Comparison of ENCODE assay signal across 8 mouse cellular contexts in genomic region chr12:80108896-80109668, GRCm38 (mm10). TPM values are rescaled to one million over a fixed set of nuclear protein-coding genes. Genes with fewer than 3 reads are reported as not detected.
DNase-seq lines count a peak whose midpoint lies in the region; ATAC-seq and TF ChIP-seq lines count a peak whose summit lies in the region.
"Not testable (repeated sequence)": the region's sequence is repeated elsewhere in the genome, so short reads cannot be mapped to it uniquely, and the experiment has no call there.

No protein-coding gene starts in this region.

- peak overlapping the region; percentile 97 for H3K4me2 ChIP-seq in forebrain, embryonic 13.5 days
- peak overlapping the region; percentile 96 for H3K4me2 ChIP-seq in neural tube, embryonic 12.5 days (replicated peaks)
- H3K4me2 ChIP-seq in stomach, postnatal 0 days (replicated peaks; ENCODE audit: low read depth): peak overlapping the region; percentile 87

- WGBS in forebrain, embryonic 13.5 days: 1% methylated on average over 11 of the region's 11 CpGs
- 6% methylated on average over 11 of the region's 11 CpGs for WGBS in neural tube, embryonic 12.5 days
- 2% methylated on average over 11 of the region's 11 CpGs for WGBS in stomach, postnatal 0 days

- H3K4me1 ChIP-seq in brown adipose tissue, adult 24 weeks (ENCODE audit: control insufficient read depth, insufficient read depth, insufficient read length, low read length); stomach, postnatal 0 days (replicated peaks; ENCODE audit: control insufficient read depth, insufficient read depth): not testable (repeated sequence)
- H3K4me1 ChIP-seq in forebrain, embryonic 13.5 days: peaks cover 32% of the 10 kb centered on the region
- peaks cover 16% of the 10 kb centered on the region for H3K4me1 ChIP-seq in neural tube, embryonic 12.5 days

- peak overlapping the region; percentile 55 for H3K27ac ChIP-seq in brown adipose tissue, adult 24 weeks (replicated peaks; ENCODE audit: low read depth, low read length)
- peak overlapping the region; percentile 85 for H3K27ac ChIP-seq in forebrain, embryonic 13.5 days
- peak overlapping the region; percentile 85; the same call in 1 of the 2 replicates for H3K27ac ChIP-seq in neural tube, embryonic 12.5 days
- peak overlapping the region; percentile 95 for H3K27ac ChIP-seq in stomach, postnatal 0 days (replicated peaks)

- peaks cover 14% of the 10 kb centered on the region for H3K36me3 ChIP-seq in forebrain, embryonic 13.5 days (ENCODE audit: poor library complexity, severe bottlenecking)
- peaks cover 11% of the 10 kb centered on the region; the same call in 1 of the 2 replicates for H3K36me3 ChIP-seq in neural tube, embryonic 12.5 days
- peaks cover 15% of the 10 kb centered on the region for H3K36me3 ChIP-seq in stomach, postnatal 0 days (ENCODE audit: control insufficient read depth, insufficient read depth, low read length)

- TF ChIP-seq EP300 in stomach, postnatal 0 days (optimal IDR thresholded peaks at IDR 0.05): not testable (repeated sequence)

- peak; percentile 82 for TF ChIP-seq CTCF in stomach, postnatal 0 days (IDR thresholded peaks at IDR 0.05; ENCODE audit: low read depth)

- ATAC-seq in forebrain, embryonic 13.5 days: peak; percentile 54
- ATAC-seq in neural tube, embryonic 12.5 days (ENCODE audit: low FRiP score, low read depth): peak; percentile 27; the same call in 1 of the 2 replicates
- peak; percentile 17 for ATAC-seq in stomach, postnatal 0 days (ENCODE audit: low FRiP score, low TSS enrichment)

- H3K9ac ChIP-seq in forebrain, embryonic 13.5 days: peak overlapping the region; percentile 86
- peak overlapping the region; percentile 91 for H3K9ac ChIP-seq in neural tube, embryonic 12.5 days
- peak overlapping the region; percentile 98 for H3K9ac ChIP-seq in stomach, postnatal 0 days (ENCODE audit: low read length)

- not testable (repeated sequence) for H3K9me3 ChIP-seq in forebrain, embryonic 13.5 days (replicated peaks); neural tube, embryonic 12.5 days; stomach, postnatal 0 days (ENCODE audit: control insufficient read depth, low read length)

- peak overlapping the region; percentile 95 for H3K4me3 ChIP-seq in brown adipose tissue, adult 24 weeks (ENCODE audit: insufficient read depth, low read depth, low read length)
- peak overlapping the region; percentile 67 for H3K4me3 ChIP-seq in forebrain, embryonic 13.5 days
- peak overlapping the region; percentile 63 for H3K4me3 ChIP-seq in neural tube, embryonic 12.5 days
- H3K4me3 ChIP-seq in stomach, postnatal 0 days (ENCODE audit: low read depth, low read length): peak overlapping the region; percentile 83

- H3K27me3 ChIP-seq in forebrain, embryonic 13.5 days; neural tube, embryonic 12.5 days (replicated peaks); stomach, postnatal 0 days (ENCODE audit: control insufficient read depth, insufficient read depth, low read length): not testable (repeated sequence)

- DNase-seq in CD4-positive, CD25-positive, alpha-beta regulatory T cell, adult 2 months (ENCODE audit: low read depth, low spot score): peak; percentile 94
- peak; percentile 54 for DNase-seq in heart, postnatal 25 days (ENCODE audit: low spot score)
- peak; percentile 88 to 96 for DNase-seq in kidney, postnatal 36 days
- DNase-seq in lung, adult 18-20 months: peak; percentile 79 to 85
- peak; percentile 94 for DNase-seq in stomach, postnatal 0 days (ENCODE audit: low spot score)

- intact Hi-C loops in heart, postnatal 25 days (cut with DNase I): loop anchor here (5.0 kb wide), 2 partner anchors 47 to 317 kb away; no protein-coding TSS in a partner anchor

RNA-seq across cellular contexts. Expression of gene Zfp36l1, which starts 3.7 kb away (rescaled TPM):
- 67.0 and 75.8 TPM in 2 replicates for polyA plus RNA-seq in brown adipose tissue, adult 24 weeks (2012; ENCODE audit: insufficient read depth, insufficient read length, missing spikeins)
- 52.6 and 60.2 TPM in 2 replicates for polyA plus RNA-seq in forebrain, embryonic 13.5 days (2015; fragmentation: Nextera tagmentation; extraction: Ambion mirVana)
- 100 to 1,000 TPM in 1 of 2 experiments, 10 to 100 TPM in 1; 96.9 to 110 TPM for total RNA-seq in heart, postnatal 25 days (2021)
- polyA plus RNA-seq in neural tube, embryonic 12.5 days (2016; fragmentation: Nextera tagmentation; extraction: Ambion mirVana): 72.3 and 73.0 TPM in 2 replicates
- 90.8 and 98.5 TPM in 2 replicates for polyA plus RNA-seq in stomach, postnatal 0 days (2015; fragmentation: Nextera tagmentation; extraction: Ambion mirVana)

Comparison
In these comparisons a context has a peak if more than half of its experiments do, and no peak if none do; other contexts are left out.
1. Peak in every context shown above with its lines: DNase-seq, ATAC-seq, H3K4me3 ChIP-seq and H3K27ac ChIP-seq.